Mouse (Mus musculus): ENCODE results near the gene Dact2.

GRCm38 (mm10) chr17:14239960-14240359 is 35.9 kb upstream of the Dact2 start:
- no peak for TF ChIP-seq CHD2 (IDR thresholded peaks at IDR 0.05; ENCODE audit: low read length)
- TF ChIP-seq USF2 (IDR thresholded peaks at IDR 0.05; ENCODE audit: borderline replicate concordance in 1 of 2, insufficient read depth in 1 of 2, low read depth in 1 of 2, low read length in 2 of 2), result no peak
- TF ChIP-seq EP300 (IDR thresholded peaks at IDR 0.05; ENCODE audit: low read depth in 1 of 2, low read length in 2 of 2), result no peak
- TF ChIP-seq TBP (IDR thresholded peaks at IDR 0.05; ENCODE audit: low read depth, low read length), result no peak
- TF ChIP-seq TAL1 (IDR thresholded peaks at IDR 0.05; ENCODE audit: low read length), result no peak
- TF ChIP-seq USF1 (IDR thresholded peaks at IDR 0.05; ENCODE audit: low read depth, low read length), result no peak
- no peak for TF ChIP-seq CHD1 (IDR thresholded peaks at IDR 0.05; ENCODE audit: low read depth, low read length)
- TF ChIP-seq CTCF (IDR thresholded peaks at IDR 0.05 in 2 of 3, conservative IDR thresholded peaks at IDR 0.05 in 1 of 3; ENCODE audit: control insufficient read depth in 1 of 3, insufficient read depth in 1 of 3, low read depth in 2 of 3, low read length in 3 of 3, poor library complexity in 1 of 3, severe bottlenecking in 1 of 3), result no peak
- TF ChIP-seq MAX (IDR thresholded peaks at IDR 0.05; ENCODE audit: low read length), result no peak
- TF ChIP-seq POLR2A (IDR thresholded peaks at IDR 0.05; ENCODE audit: control insufficient read depth in 1 of 2, insufficient read depth in 1 of 2, low read depth in 1 of 2, low read length in 2 of 2, poor library complexity in 1 of 2), result no peak
- no peak for TF ChIP-seq MEF2A (IDR thresholded peaks at IDR 0.05; ENCODE audit: extremely low read depth, insufficient replicate concordance, low read depth, low read length, poor library complexity, severe bottlenecking)
- TF ChIP-seq KAT2A (conservative IDR thresholded peaks at IDR 0.05; ENCODE audit: low read depth, low read length), result no peak
- TF ChIP-seq ZC3H11A (IDR thresholded peaks at IDR 0.05; ENCODE audit: low read depth, low read length), result no peak
